Mouse (Mus musculus): ENCODE data around the gene Rab6b.

DNA sequence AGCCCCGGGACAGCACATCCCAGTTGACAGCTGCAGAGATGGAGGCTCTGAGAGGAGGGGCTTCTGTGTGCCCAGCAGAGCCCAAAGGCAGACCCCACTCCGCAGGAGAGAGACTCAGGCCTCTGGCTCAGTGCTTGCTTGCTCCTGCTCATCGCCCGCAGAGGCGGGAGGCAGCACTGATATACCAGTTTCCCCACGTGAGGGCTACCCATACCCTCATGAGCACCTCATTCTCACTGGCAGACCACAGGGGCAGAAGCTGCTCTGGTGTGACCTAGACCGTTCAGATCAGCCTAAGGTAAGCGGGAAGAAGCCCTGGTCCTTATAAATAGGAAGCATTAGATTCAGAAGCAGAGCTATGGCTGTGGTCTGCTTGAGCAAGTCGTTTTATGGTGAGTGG is 8.2 kb downstream of the Rab6b start:
- TF ChIP-seq POLR2A (IDR thresholded peaks at IDR 0.05; ENCODE audit: insufficient read depth, low read length): no peak
- no peak for TF ChIP-seq CTCF (IDR thresholded peaks at IDR 0.05; ENCODE audit: low read depth, low read length)
